In genomic region chr11:101069391-101070188, GRCm38 (mm10) we compare ENCODE assay signal across 8 mouse cellular contexts. TPM values are rescaled to one million over a fixed set of nuclear protein-coding genes. Genes with fewer than 3 reads are reported as not detected.
DNase-seq lines count a peak whose midpoint lies in the region; ATAC-seq lines count a peak whose summit lies in the region.

Gene Naglu, plus strand, starts transcription at chr11:101070012.

- peak within 1 kb of the TSS; percentile 74 for H3K4me3 ChIP-seq in hindbrain, embryonic 14.5 days (replicated peaks; ENCODE audit: low read length)

- H3K27me3 ChIP-seq in hindbrain, embryonic 14.5 days (ENCODE audit: control insufficient read depth, insufficient read depth, low read length) = no peaks in the 10 kb centered on the region

- peaks cover 15% of the 10 kb centered on the region for H3K4me1 ChIP-seq in hindbrain, embryonic 14.5 days (replicated peaks; ENCODE audit: control insufficient read depth, insufficient read depth, low read length)

- peak within 1 kb of the TSS; percentile 72 for H3K27ac ChIP-seq in hindbrain, embryonic 14.5 days

- 5% methylated on average over 35 of the region's 35 CpGs for WGBS in hindbrain, embryonic 14.5 days

- no peaks in the 10 kb centered on the region for H3K9me3 ChIP-seq in hindbrain, embryonic 14.5 days (ENCODE audit: control insufficient read depth, low read length)

- DNase-seq in WW6 (ENCODE audit: low read depth, low spot score) = peak; percentile 60
- peak; percentile 96 to 98 for DNase-seq in cerebellum, postnatal 36 days
- peak; percentile 92 to 96 for DNase-seq in frontal cortex, postnatal 36 days (ENCODE audit: low spot score in 2 of 2)
- DNase-seq in hindbrain, embryonic 14.5 days (ENCODE audit: low spot score) = peak; percentile 88
- DNase-seq in layer of hippocampus, postnatal 36 days = peak; percentile 92 to 94
- DNase-seq in lung, postnatal 25 days (ENCODE audit: low spot score) = peak; percentile 97
- peak; percentile 76 for DNase-seq in retina, adult 2 months (ENCODE audit: low read depth, low spot score)
- DNase-seq in thymus, postnatal 25 days = peak; percentile 92

- peak within 1 kb of the TSS; percentile 85 for H3K9ac ChIP-seq in hindbrain, embryonic 14.5 days

- peak; percentile 86 for ATAC-seq in hindbrain, embryonic 14.5 days (ENCODE audit: low FRiP score)

- no peaks in the 10 kb centered on the region for H3K36me3 ChIP-seq in hindbrain, embryonic 14.5 days (replicated peaks; ENCODE audit: control insufficient read depth, insufficient read depth)

- H3K4me2 ChIP-seq in hindbrain, embryonic 14.5 days (replicated peaks) = peak within 1 kb of the TSS; percentile 88

RNA-seq across cellular contexts. Expression of gene Naglu, which starts in this region (rescaled TPM):
- polyA plus RNA-seq in hindbrain, embryonic 14.5 days (2014; fragmentation: Nextera tagmentation; extraction: Ambion mirVana) = 10.2 and 11.3 TPM in 2 replicates
- 1 to 10 TPM; 7.2 to 9.1 TPM for total RNA-seq in layer of hippocampus, postnatal 36 days (2021)

Comparison
In these comparisons a context has a peak if more than half of its experiments do, and no peak if none do; other contexts are left out.
1. Peak in every context shown above with its lines: DNase-seq, ATAC-seq, H3K4me3 ChIP-seq and H3K27ac ChIP-seq.